Mouse (Mus musculus) kidney, adult 2 months (tissue): Measurements from ENCODE around the gene Khnyn. TPM values are rescaled to one million over a fixed set of nuclear protein-coding genes. Genes with fewer than 3 reads are reported as not detected.

ENCODE experiments used
- DNase-seq: peaks from one replicate; pipeline ENCODE4 v3.0.0; 2021
- H3K27ac ChIP-seq: fragments of 200-500 bp; 2 replicates; pipeline ENCODE4 v1.5.1; 2012; ENCODE audit warnings: low read depth, low read length, control low read depth, inconsistent platforms; ENCODE audit not compliant: insufficient read depth
- H3K27me3 ChIP-seq: fragments of 200-500 bp; replicated peaks from 2 replicates; pipeline ENCODE4 v1.6.1; 2012; ENCODE audit warnings: mild to moderate bottlenecking, moderate library complexity, low read length, inconsistent platforms; ENCODE audit not compliant: control insufficient read depth, insufficient read depth
- H3K36me3 ChIP-seq: fragments of 200-500 bp; 2 replicates; pipeline ENCODE4 v1.6.1; 2012; ENCODE audit warnings: mild to moderate bottlenecking, moderate library complexity, low read length, inconsistent platforms; ENCODE audit not compliant: control insufficient read depth, insufficient read depth
- H3K4me1 ChIP-seq: fragments of 200-500 bp; 2 replicates; pipeline ENCODE4 v1.6.1; 2011; ENCODE audit warnings: low read length; ENCODE audit not compliant: control insufficient read depth, insufficient read depth
- H3K4me3 ChIP-seq: fragments of 200-500 bp; 2 replicates; pipeline ENCODE4 v1.5.1; 2011; ENCODE audit warnings: mild to moderate bottlenecking, low read depth, low read length, control low read depth; ENCODE audit not compliant: insufficient read depth
- CTCF ChIP-seq: fragments of 200-500 bp; conservative IDR thresholded peaks from 2 replicates; pipeline ENCODE4 v1.5.1; 2011; ENCODE audit warnings: low read depth, mild to moderate bottlenecking, control low read depth, low read length, moderate library complexity, mixed read lengths; ENCODE audit not compliant: insufficient read depth, insufficient read length
- POLR2A ChIP-seq: fragments of 200-500 bp; IDR thresholded peaks from one replicate; pipeline ENCODE4 v1.6.1; 2011; ENCODE audit warnings: low read depth, low read length, control low read depth
- WGBS: fragments of 180-500 bp; shearing (Covaris S2); methylation state at CpG from one replicate; pipeline ENCODE4 v1.1.7; 2018; 5-methylcytosine and 5-hydroxymethylcytosine counted together
- polyA plus RNA-seq: library from polyadenylated mRNA; depleted of rRNA; stranded (reverse); fragments of >200 nt; gene quantifications from 2 replicates; pipeline ENCODE4 v1.2.3, GENCODE M21; 2012; rRNA removed

Gene Khnyn
- polyA plus RNA-seq, result 11.1 and 11.9 TPM in 2 replicates

DNA sequence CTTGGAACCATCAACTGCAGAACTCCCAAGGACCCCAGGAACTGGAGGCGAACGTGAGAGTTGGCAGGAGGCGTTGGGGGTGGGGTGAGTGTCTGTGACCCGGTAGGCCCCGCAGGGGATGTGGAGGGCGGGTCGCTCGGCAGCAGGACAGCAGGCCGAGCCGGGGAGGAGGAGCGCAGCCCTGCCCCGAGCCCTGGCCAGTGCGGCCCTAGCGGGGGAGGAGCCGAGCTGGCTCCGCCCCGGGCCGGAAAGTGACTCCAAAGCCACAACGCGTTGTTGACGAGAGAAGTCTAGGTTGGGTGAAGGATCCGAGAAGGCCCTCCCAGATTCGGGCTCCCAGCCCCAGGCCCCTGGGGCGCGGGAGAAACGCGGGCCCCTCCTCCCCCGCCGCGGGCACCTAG, at the start of gene Khnyn:
Gene Khnyn (plus strand): TSS at position 235 of the 401 bp plus-strand sequence.
- DNase-seq, result peak; percentile 97

DNA sequence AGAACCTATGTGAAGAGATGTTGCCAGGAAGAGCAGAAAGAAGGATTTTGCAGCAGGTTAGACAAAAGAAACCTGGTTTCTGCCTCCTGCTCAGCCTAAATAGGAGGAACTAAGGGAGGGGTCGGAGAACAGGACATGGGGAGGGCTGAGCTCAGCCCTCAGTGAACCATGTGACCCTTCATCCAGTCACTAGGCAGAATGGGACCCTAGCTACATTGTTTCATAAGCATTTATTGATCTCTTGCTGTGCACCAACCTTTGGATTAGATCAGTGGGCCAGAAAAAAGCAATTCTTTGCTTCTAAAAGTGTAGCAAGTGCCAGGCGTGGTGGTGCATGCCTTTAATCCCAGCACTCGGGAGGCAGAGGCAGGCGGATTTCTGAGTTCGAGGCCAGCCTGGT, 46.4 kb upstream of the Khnyn start:
- Histone ChIP-seq H3K27ac (no peak overlapping the region), H3K4me1 (no peaks in the 10 kb centered on the region), H3K27me3 (no peaks in the 10 kb centered on the region), H3K4me3 (no peak overlapping the region), H3K36me3 (no peaks in the 10 kb centered on the region)
- TF ChIP-seq CTCF (no peak), POLR2A (no peak)
- WGBS, result 93% methylated on average over 5 of the region's 5 CpGs
- no peak for DNase-seq

More for the DNA sequence above, at the start of gene Khnyn:
- Histone ChIP-seq H3K4me1 (peaks cover 10% of the 10 kb centered on the region; the same call in 1 of the 2 replicates), H3K27ac (peak within 1 kb of the TSS; percentile 70), H3K27me3 (no peaks in the 10 kb centered on the region), H3K4me3 (peak within 1 kb of the TSS; percentile 80), H3K36me3 (peaks cover 1% of the 10 kb centered on the region; the same call in 1 of the 2 replicates)
- TF ChIP-seq POLR2A, result peak; percentile 77
- no peak for TF ChIP-seq CTCF
- under 1% methylated on average over 30 of the region's 30 CpGs for WGBS

DNA sequence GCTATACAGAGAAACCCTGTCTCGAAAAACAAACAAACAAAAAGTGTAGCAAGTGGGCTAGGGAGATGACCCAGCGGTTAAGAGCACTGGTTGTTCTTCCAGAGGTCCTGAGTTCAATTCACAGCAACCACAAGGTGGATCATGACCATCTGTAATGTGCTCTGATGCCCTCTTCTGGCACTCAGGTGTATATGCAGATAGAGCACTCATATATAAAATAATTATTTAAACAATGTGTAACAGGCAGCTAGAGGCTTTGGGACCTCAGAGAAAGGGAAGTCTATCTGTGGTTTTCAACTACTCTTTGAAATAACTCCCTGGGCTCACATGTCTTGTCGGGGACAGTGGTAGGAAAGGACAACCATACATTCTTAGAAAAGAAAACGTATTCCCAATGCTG, 46.0 kb upstream of the Khnyn start:
- TF ChIP-seq CTCF (0 out of 2 replicates have a peak, but pooled peaks have one; percentile 4), POLR2A (no peak)
- 89% methylated on average over 4 of the region's 4 CpGs for WGBS

GRCm38 (mm10) chr14:55840853-55841366, 43.8 kb upstream of the Khnyn start:
- Histone ChIP-seq H3K27ac (no peak overlapping the region), H3K4me1 (0 out of 2 replicates have a peak, but pooled peaks cover 1% of the 10 kb centered on the region), H3K4me3 (no peak overlapping the region), H3K36me3 (no peaks in the 10 kb centered on the region), H3K27me3 (no peaks in the 10 kb centered on the region)
- no peak for DNase-seq
- WGBS, result 69% methylated on average over 4 of the region's 4 CpGs
- no peak for TF ChIP-seq POLR2A
- TF ChIP-seq CTCF, result no peak

More for the DNA sequence above, 46.0 kb upstream of the Khnyn start:
- Histone ChIP-seq H3K4me1 (no peaks in the 10 kb centered on the region), H3K36me3 (no peaks in the 10 kb centered on the region), H3K4me3 (no peak overlapping the region), H3K27me3 (no peaks in the 10 kb centered on the region), H3K27ac (no peak overlapping the region)
- no peak for DNase-seq

- Histone ChIP-seq H3K27me3 (no peaks in the 10 kb centered on the region), H3K36me3 (no peaks in the 10 kb centered on the region), H3K27ac (no peak overlapping the region), H3K4me3 (no peak overlapping the region), H3K4me1 (peaks cover 6% of the 10 kb centered on the region; the same call in 1 of the 2 replicates)
- no peak for TF ChIP-seq POLR2A
- peak; percentile 24; the same call in 1 of the 2 replicates for TF ChIP-seq CTCF
- peak; percentile 18 for DNase-seq
- 89% methylated on average over 4 of the region's 4 CpGs for WGBS
Observed at GRCm38 (mm10) chr14:55842794-55843193, 42.0 kb upstream of the Khnyn start.

- H3K4me1 ChIP-seq, result peaks cover 6% of the 10 kb centered on the region; the same call in 1 of the 2 replicates
- TF ChIP-seq POLR2A, result no peak
- TF ChIP-seq CTCF, result no peak
- H3K27me3 ChIP-seq, result no peaks in the 10 kb centered on the region
- no peak overlapping the region for H3K27ac ChIP-seq
- H3K36me3 ChIP-seq, result no peaks in the 10 kb centered on the region
- H3K4me3 ChIP-seq, result no peak overlapping the region
- WGBS, result 51% methylated on average over 9 of the region's 9 CpGs
- peak; percentile 80 for DNase-seq
Observed at GRCm38 (mm10) chr14:55845506-55846294, 39.0 kb upstream of the Khnyn start.

- Histone ChIP-seq H3K36me3 (no peaks in the 10 kb centered on the region), H3K4me1 (peaks cover 13% of the 10 kb centered on the region; the same call in 1 of the 2 replicates), H3K27ac (no peak overlapping the region), H3K27me3 (no peaks in the 10 kb centered on the region), H3K4me3 (no peak overlapping the region)
- no peak for DNase-seq
- TF ChIP-seq POLR2A (no peak), CTCF (no peak)
- WGBS, result 78% methylated on average over 6 of the region's 6 CpGs
Observed at GRCm38 (mm10) chr14:55850885-55851284, 33.9 kb upstream of the Khnyn start.
